Mouse (Mus musculus) heart, postnatal 25 days (tissue): ENCODE measurements at regions not wholly inside any gene's neighbourhood (a gene's known extent, or its start where the extent isn't known, plus 50 kb on each side); places are given as distances from the start of the nearest gene placed in this dataset.

Experiments
- DNase-seq: peaks from one replicate; pipeline ENCODE4 v3.0.0; 2022; ENCODE audit warnings: low spot score
- intact Hi-C: fragments of 180-260 bp; cut with DNase I; formaldehyde crosslinking; loops from one replicate; pipeline ENCODE4 v1.15.1; 2025

GRCm38 (mm10) chr8:9152313-9152925 is 462.1 kb upstream of the Arglu1 start:
- DNase-seq, result no peak
- intact Hi-C loops, result no loop called here

GRCm38 (mm10) chr8:9144362-9144761 is 454.0 kb upstream of the Arglu1 start:
- intact Hi-C loops, result no loop called here
- DNase-seq, result no peak

DNA sequence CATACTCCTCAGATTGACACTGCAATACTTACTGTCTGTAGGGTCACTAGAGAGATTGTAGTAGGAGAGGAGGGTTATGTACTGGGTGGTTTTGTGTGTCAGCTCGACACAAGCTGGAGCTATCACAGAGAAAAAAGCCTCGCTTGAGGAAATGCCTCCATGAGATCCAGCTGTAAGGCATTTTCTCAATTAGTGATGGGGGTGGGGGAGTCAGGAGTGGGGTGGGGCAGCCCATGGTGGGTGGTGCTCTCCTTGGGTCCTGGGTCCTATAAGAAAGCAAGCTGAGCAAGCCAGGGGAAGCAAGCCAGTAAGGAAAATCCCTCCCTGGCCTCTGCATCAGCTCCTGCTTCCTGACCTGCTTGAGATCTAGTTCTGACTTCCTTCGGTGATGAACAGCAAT is 449.5 kb upstream of the Arglu1 start:
- intact Hi-C loops, result no loop called here
- DNase-seq, result no peak

DNA sequence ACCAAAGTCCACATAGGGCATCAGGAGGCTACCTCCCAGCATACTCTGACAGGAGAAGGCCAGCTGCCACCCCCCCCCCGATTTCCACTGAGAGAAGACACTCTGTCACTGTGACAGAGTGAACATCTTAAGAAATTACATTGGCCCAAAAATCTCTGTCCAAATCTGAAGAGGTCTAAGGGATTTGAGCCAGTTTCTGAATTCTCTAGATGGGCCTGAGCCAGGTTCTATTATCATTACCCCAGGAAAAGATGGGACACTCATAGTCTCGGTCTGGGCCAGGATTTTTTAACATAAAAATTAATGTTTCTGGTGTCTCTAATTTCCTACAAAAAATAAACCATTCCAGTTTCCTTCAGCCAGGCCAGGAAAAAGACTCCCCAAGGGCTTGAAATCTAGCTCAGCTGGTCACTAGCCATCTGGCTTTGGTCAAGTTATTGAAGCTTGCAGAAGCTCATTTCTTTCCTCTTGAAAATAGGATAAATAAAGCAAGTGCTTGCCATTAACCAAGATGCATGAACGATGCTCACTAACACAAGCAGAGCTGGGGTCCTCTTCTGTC is 448.8 kb upstream of the Arglu1 start:
- intact Hi-C loops, result no loop called here
- DNase-seq, result peak; percentile 21

- intact Hi-C loops, result no loop called here
These were observed 443.4 kb upstream of the Arglu1 start for GRCm38 (mm10) chr8:9133758-9134157.

GRCm38 (mm10) chr8:9132612-9133218 is 442.4 kb upstream of the Arglu1 start:
- intact Hi-C loops, result no loop called here
- DNase-seq, result no peak

More at GRCm38 (mm10) chr8:9133758-9134157, 443.4 kb upstream of the Arglu1 start:
- no peak for DNase-seq

- intact Hi-C loops, result no loop called here
- no peak for DNase-seq
These were observed 440.9 kb upstream of the Arglu1 start for GRCm38 (mm10) chr8:9131249-9131648.

GRCm38 (mm10) chr8:9124503-9124902 is 434.2 kb upstream of the Arglu1 start:
- no peak for DNase-seq

GRCm38 (mm10) chr8:9117809-9118737 is 427.8 kb upstream of the Arglu1 start:
- intact Hi-C loops, result no loop called here
- no peak for DNase-seq

More at GRCm38 (mm10) chr8:9124503-9124902, 434.2 kb upstream of the Arglu1 start:
- intact Hi-C loops, result no loop called here

- intact Hi-C loops, result no loop called here
- no peak for DNase-seq
These were observed 405.7 kb upstream of the Arglu1 start for GRCm38 (mm10) chr8:9095980-9096379.

DNA sequence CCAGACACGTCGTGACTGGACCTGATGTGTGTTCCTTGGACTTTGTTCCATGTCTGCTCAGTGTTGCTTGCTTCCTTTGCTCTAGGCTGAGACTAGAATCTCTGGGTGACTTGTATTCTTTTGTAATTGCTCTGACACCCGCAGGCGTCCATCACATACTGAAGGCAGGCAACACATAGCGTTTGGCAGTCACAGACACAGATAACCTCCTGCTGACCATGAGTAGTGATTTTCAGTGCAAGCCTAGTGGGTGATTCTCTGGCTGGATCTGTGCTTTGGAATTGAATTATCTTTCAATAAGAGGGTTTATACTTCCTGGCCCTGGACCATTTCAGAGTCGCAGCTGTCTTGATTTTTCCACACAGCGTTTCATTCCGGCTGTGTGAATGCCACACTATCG is 403.7 kb upstream of the Arglu1 start:
- intact Hi-C loops, result no loop called here
- DNase-seq, result no peak

GRCm38 (mm10) chr8:9093356-9093755 is 403.0 kb upstream of the Arglu1 start:
- intact Hi-C loops, result no loop called here
- no peak for DNase-seq

DNA sequence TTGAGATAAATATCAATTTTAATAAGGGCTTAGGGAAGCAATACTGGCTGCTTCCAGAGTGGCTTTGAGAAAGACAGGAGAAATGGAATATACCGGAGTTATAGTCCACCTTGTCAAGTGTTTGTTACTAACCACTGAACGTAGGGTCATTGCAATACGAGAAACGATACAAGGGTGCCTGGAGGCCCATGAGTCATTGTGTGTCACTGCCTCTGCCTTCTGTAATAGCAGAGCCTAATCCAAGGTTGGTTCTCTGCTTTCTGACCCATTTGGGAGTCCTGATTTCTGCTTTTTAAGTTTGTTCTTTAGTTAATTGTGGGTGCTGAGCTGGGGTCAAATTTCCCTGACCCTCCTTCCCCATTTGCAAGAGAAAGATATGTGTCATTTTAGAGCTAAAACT is 382.4 kb upstream of the Arglu1 start:
- DNase-seq, result no peak
- intact Hi-C loops, result no loop called here

GRCm38 (mm10) chr8:9072286-9072685 is 382.0 kb upstream of the Arglu1 start:
- no peak for DNase-seq
- intact Hi-C loops, result no loop called here

GRCm38 (mm10) chr8:9070953-9071352 is 380.6 kb upstream of the Arglu1 start:
- DNase-seq, result no peak
- intact Hi-C loops, result no loop called here

- intact Hi-C loops, result no loop called here
- no peak for DNase-seq
These were observed 379.5 kb upstream of the Arglu1 start for GRCm38 (mm10) chr8:9069845-9070244.

- intact Hi-C loops, result no loop called here
- no peak for DNase-seq
These were observed 377.4 kb upstream of the Arglu1 start for GRCm38 (mm10) chr8:9067731-9068130.

DNA sequence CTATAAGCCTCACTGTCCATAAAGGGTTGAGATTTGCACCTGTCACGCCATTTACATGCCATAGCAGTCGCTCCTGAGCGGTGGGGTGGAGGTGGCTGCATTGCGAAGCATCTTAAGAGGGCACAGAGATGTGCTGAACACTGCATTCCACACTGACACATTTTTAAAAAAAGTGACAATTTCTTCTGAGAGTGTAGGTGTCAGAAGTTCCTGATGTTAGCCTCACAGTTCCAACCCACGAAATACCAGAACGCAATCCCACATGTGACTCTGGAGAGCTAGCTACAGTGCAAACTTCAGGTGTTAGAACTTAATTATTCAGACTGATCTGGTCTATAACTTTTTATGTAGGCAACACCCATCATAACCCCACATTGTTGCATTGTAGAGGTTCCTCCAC is 369.8 kb upstream of the Arglu1 start:
- intact Hi-C loops, result no loop called here
- DNase-seq, result no peak

- DNase-seq, result no peak
- intact Hi-C loops, result no loop called here
These were observed 365.1 kb upstream of the Arglu1 start for GRCm38 (mm10) chr8:9055416-9055819.

- DNase-seq, result no peak
- intact Hi-C loops, result no loop called here
These were observed 364.5 kb upstream of the Arglu1 start for GRCm38 (mm10) chr8:9054801-9055200.

- intact Hi-C loops, result no loop called here
- DNase-seq, result peak; percentile 51
These were observed 361.4 kb upstream of the Arglu1 start for GRCm38 (mm10) chr8:9051699-9052098.
